Mouse (Mus musculus): ENCODE measurements at regions not wholly inside any gene's neighbourhood (a gene's known extent, or its start where the extent isn't known, plus 50 kb on each side); places are given as distances from the start of the nearest gene placed in this dataset.

GRCm38 (mm10) chr14:99521954-99522523 is 223.5 kb downstream of the Klf5 start:
- Histone ChIP-seq H3K4me2 (no peak overlapping the region), H3K4me1 (replicated peaks; ENCODE audit: control insufficient read depth, insufficient read depth, low read length) (no peaks in the 10 kb centered on the region), H3K9ac (ENCODE audit: low read depth, low read length) (no peak overlapping the region), H3K27ac (ENCODE audit: low read depth, low read length) (no peak overlapping the region), H3K9me3 (ENCODE audit: control insufficient read depth, low read length) (no peaks in the 10 kb centered on the region), H3K27me3 (replicated peaks; ENCODE audit: control insufficient read depth, insufficient read depth, low read length) (no peaks in the 10 kb centered on the region), H3K36me3 (ENCODE audit: control insufficient read depth, insufficient read depth, low read length) (no peaks in the 10 kb centered on the region), H3K4me3 (ENCODE audit: low read depth, low read length) (no peak overlapping the region)
- 83% methylated on average over 13 of the region's 13 CpGs for WGBS
- no peak for ATAC-seq (replicated peaks; ENCODE audit: low FRiP score)
- DNase-seq (ENCODE audit: low spot score): no peak

DNA sequence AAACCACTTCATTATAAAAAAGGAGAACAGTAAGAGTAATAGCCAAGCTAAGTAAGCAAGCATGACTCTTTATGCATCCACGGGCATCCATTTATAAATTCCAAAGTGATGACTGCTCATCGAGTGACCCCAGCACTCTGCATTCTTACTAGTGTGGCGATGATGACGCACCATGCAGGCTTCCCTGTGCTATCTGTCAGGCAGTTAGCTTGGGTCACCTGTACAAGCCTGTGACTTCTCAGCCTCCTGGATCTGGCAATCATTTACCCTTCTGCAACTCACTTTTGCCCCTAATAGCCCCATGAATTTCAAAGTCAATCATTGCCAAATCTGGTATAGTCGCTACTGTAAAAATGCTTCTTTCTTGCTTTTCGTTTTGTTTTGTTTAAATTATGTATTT is 237.3 kb downstream of the Klf5 start:
- 81% methylated on average over 6 of the region's 6 CpGs for WGBS
- no peak overlapping the region for H3K9ac ChIP-seq (ENCODE audit: low read depth, low read length)
- no peaks in the 10 kb centered on the region for H3K4me1 ChIP-seq (replicated peaks; ENCODE audit: control insufficient read depth, insufficient read depth, low read length)
- no peak for ATAC-seq (replicated peaks; ENCODE audit: low FRiP score)
- no peak for DNase-seq (ENCODE audit: low spot score)
- no peak overlapping the region for H3K4me2 ChIP-seq
- H3K4me3 ChIP-seq (ENCODE audit: low read depth, low read length): no peak overlapping the region
- no peaks in the 10 kb centered on the region for H3K27me3 ChIP-seq (replicated peaks; ENCODE audit: control insufficient read depth, insufficient read depth, low read length)
- H3K27ac ChIP-seq (ENCODE audit: low read depth, low read length): no peak overlapping the region
- H3K36me3 ChIP-seq (ENCODE audit: control insufficient read depth, insufficient read depth, low read length): no peaks in the 10 kb centered on the region
- H3K9me3 ChIP-seq (ENCODE audit: control insufficient read depth, low read length): no peaks in the 10 kb centered on the region

DNA sequence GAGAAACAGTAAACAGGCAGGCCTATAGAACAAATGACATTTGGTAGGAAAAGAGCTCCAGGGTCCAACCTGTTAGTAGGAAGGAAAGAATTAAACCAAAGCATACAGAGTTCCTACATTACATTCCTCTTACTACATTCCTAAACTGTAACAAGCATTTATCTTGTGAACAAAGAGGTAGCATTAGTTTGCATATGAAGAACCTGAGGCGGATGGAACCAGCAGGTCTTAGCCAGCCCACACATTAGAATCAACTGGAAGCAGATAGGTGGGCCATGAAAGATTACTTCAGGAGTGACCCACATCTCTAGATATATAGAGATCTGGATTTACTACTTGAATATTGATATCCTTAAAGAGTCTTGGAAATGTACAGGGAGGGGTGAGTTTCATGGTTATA is 238.8 kb downstream of the Klf5 start:
- Histone ChIP-seq H3K4me2 (no peak overlapping the region), H3K9ac (ENCODE audit: low read depth, low read length) (no peak overlapping the region), H3K27ac (ENCODE audit: low read depth, low read length) (no peak overlapping the region), H3K4me1 (replicated peaks; ENCODE audit: control insufficient read depth, insufficient read depth, low read length) (no peaks in the 10 kb centered on the region), H3K9me3 (ENCODE audit: control insufficient read depth, low read length) (no peaks in the 10 kb centered on the region), H3K36me3 (ENCODE audit: control insufficient read depth, insufficient read depth, low read length) (no peaks in the 10 kb centered on the region), H3K4me3 (ENCODE audit: low read depth, low read length) (no peak overlapping the region), H3K27me3 (replicated peaks; ENCODE audit: control insufficient read depth, insufficient read depth, low read length) (no peaks in the 10 kb centered on the region)
- WGBS: 89% methylated on average over 1 of the region's 1 CpGs
- DNase-seq (ENCODE audit: low spot score) (no peak), ATAC-seq (replicated peaks; ENCODE audit: low FRiP score) (no peak)

DNA sequence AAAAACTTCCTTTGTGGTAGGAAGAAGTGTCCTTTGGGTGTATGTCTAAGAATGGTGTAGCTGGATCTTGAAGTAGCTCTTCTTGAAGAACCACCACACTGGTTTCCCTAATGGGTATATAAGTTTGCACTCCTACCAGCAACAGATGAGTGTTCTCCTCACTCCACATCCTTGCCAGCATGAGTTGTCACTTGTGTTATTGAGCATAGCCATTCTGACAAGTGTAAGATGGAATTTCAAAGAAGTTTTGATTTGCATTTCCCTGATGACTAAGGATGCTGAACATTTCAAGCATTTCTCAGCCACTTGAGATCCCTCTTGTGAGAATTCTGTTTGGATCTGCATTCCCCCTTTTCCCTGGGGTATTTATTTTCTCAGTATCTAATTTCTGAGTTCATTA is 243.2 kb downstream of the Klf5 start:
- Histone ChIP-seq H3K4me2 (no peak overlapping the region), H3K9me3 (ENCODE audit: control insufficient read depth, low read length) (no peaks in the 10 kb centered on the region), H3K36me3 (ENCODE audit: control insufficient read depth, insufficient read depth, low read length) (no peaks in the 10 kb centered on the region), H3K9ac (ENCODE audit: low read depth, low read length) (no peak overlapping the region), H3K27me3 (replicated peaks; ENCODE audit: control insufficient read depth, insufficient read depth, low read length) (no peaks in the 10 kb centered on the region), H3K4me1 (replicated peaks; ENCODE audit: control insufficient read depth, insufficient read depth, low read length) (no peaks in the 10 kb centered on the region), H3K4me3 (ENCODE audit: low read depth, low read length) (no peak overlapping the region), H3K27ac (ENCODE audit: low read depth, low read length) (no peak overlapping the region)
- DNase-seq (ENCODE audit: low spot score): no peak
- ATAC-seq (replicated peaks; ENCODE audit: low FRiP score): no peak

- Histone ChIP-seq H3K4me2 (no peak overlapping the region), H3K36me3 (ENCODE audit: control insufficient read depth, insufficient read depth, low read length) (no peaks in the 10 kb centered on the region), H3K9me3 (ENCODE audit: control insufficient read depth, low read length) (no peaks in the 10 kb centered on the region), H3K4me3 (ENCODE audit: low read depth, low read length) (no peak overlapping the region), H3K27ac (ENCODE audit: low read depth, low read length) (no peak overlapping the region), H3K27me3 (replicated peaks; ENCODE audit: control insufficient read depth, insufficient read depth, low read length) (no peaks in the 10 kb centered on the region), H3K4me1 (replicated peaks; ENCODE audit: control insufficient read depth, insufficient read depth, low read length) (no peaks in the 10 kb centered on the region), H3K9ac (ENCODE audit: low read depth, low read length) (no peak overlapping the region)
- DNase-seq (ENCODE audit: low spot score): no peak
- ATAC-seq (replicated peaks; ENCODE audit: low FRiP score): no peak
- WGBS: 88% methylated on average over 6 of the region's 6 CpGs
Observed at GRCm38 (mm10) chr14:99547931-99548330, 249.4 kb downstream of the Klf5 start.

GRCm38 (mm10) chr14:99548363-99549248 is 250.1 kb downstream of the Klf5 start:
- WGBS: 75% methylated on average over 14 of the region's 14 CpGs
- DNase-seq (ENCODE audit: low spot score): no peak
- Histone ChIP-seq H3K27me3 (replicated peaks; ENCODE audit: control insufficient read depth, insufficient read depth, low read length) (no peaks in the 10 kb centered on the region), H3K4me3 (ENCODE audit: low read depth, low read length) (no peak overlapping the region), H3K36me3 (ENCODE audit: control insufficient read depth, insufficient read depth, low read length) (no peaks in the 10 kb centered on the region), H3K4me1 (replicated peaks; ENCODE audit: control insufficient read depth, insufficient read depth, low read length) (no peaks in the 10 kb centered on the region), H3K4me2 (no peak overlapping the region), H3K9me3 (ENCODE audit: control insufficient read depth, low read length) (no peaks in the 10 kb centered on the region), H3K27ac (ENCODE audit: low read depth, low read length) (no peak overlapping the region), H3K9ac (ENCODE audit: low read depth, low read length) (no peak overlapping the region)
- no peak for ATAC-seq (replicated peaks; ENCODE audit: low FRiP score)

- Histone ChIP-seq H3K36me3 (ENCODE audit: control insufficient read depth, insufficient read depth, low read length) (no peaks in the 10 kb centered on the region), H3K4me2 (no peak overlapping the region), H3K9me3 (ENCODE audit: control insufficient read depth, low read length) (no peaks in the 10 kb centered on the region), H3K27me3 (replicated peaks; ENCODE audit: control insufficient read depth, insufficient read depth, low read length) (no peaks in the 10 kb centered on the region), H3K4me1 (replicated peaks; ENCODE audit: control insufficient read depth, insufficient read depth, low read length) (no peaks in the 10 kb centered on the region), H3K27ac (ENCODE audit: low read depth, low read length) (no peak overlapping the region), H3K4me3 (ENCODE audit: low read depth, low read length) (no peak overlapping the region), H3K9ac (ENCODE audit: low read depth, low read length) (no peak overlapping the region)
- WGBS: 73% methylated on average over 9 of the region's 9 CpGs
- DNase-seq (ENCODE audit: low spot score) (no peak), ATAC-seq (replicated peaks; ENCODE audit: low FRiP score) (no peak)
Observed at GRCm38 (mm10) chr14:99564024-99564423, 265.5 kb downstream of the Klf5 start.

DNA sequence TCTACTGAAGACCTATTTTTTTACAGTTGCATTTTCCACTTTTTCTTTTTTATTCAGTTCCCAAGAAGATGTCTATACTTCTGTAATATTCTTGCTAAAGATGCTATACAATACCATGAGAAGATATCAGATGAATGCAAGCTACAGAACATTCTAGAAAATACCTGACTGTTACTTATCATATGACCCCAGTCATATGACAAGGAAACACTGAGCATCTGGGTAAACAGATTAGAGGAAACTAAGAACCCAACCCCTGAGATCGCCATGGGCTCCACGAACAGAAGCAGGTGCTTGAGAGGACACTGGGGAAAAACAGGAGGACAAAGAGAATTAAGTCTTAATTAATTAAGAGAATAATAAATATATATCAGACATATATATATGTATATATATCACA is 275.7 kb downstream of the Klf5 start:
- Histone ChIP-seq H3K9ac (ENCODE audit: low read depth, low read length) (no peak overlapping the region), H3K9me3 (ENCODE audit: control insufficient read depth, low read length) (no peaks in the 10 kb centered on the region), H3K36me3 (ENCODE audit: control insufficient read depth, insufficient read depth, low read length) (no peaks in the 10 kb centered on the region), H3K4me3 (ENCODE audit: low read depth, low read length) (no peak overlapping the region), H3K27ac (ENCODE audit: low read depth, low read length) (no peak overlapping the region), H3K27me3 (replicated peaks; ENCODE audit: control insufficient read depth, insufficient read depth, low read length) (no peaks in the 10 kb centered on the region), H3K4me2 (no peak overlapping the region), H3K4me1 (replicated peaks; ENCODE audit: control insufficient read depth, insufficient read depth, low read length) (no peaks in the 10 kb centered on the region)
- DNase-seq (ENCODE audit: low spot score) (no peak), ATAC-seq (replicated peaks; ENCODE audit: low FRiP score) (no peak)
- WGBS: 49% methylated on average over 2 of the region's 2 CpGs

GRCm38 (mm10) chr14:99578665-99579064 is 280.2 kb downstream of the Klf5 start:
- WGBS: 77% methylated on average over 17 of the region's 17 CpGs
- DNase-seq (ENCODE audit: low spot score) (no peak), ATAC-seq (replicated peaks; ENCODE audit: low FRiP score) (no peak)
- Histone ChIP-seq H3K9ac (ENCODE audit: low read depth, low read length) (no peak overlapping the region), H3K4me3 (ENCODE audit: low read depth, low read length) (no peak overlapping the region), H3K4me1 (replicated peaks; ENCODE audit: control insufficient read depth, insufficient read depth, low read length) (no peaks in the 10 kb centered on the region), H3K27me3 (replicated peaks; ENCODE audit: control insufficient read depth, insufficient read depth, low read length) (no peaks in the 10 kb centered on the region), H3K4me2 (no peak overlapping the region), H3K9me3 (ENCODE audit: control insufficient read depth, low read length) (no peaks in the 10 kb centered on the region), H3K36me3 (ENCODE audit: control insufficient read depth, insufficient read depth, low read length) (no peaks in the 10 kb centered on the region), H3K27ac (ENCODE audit: low read depth, low read length) (no peak overlapping the region)

Measured in liver, embryonic 11.5 days (tissue).